Mouse (Mus musculus) gonadal fat pad, adult 2 months (tissue): ENCODE data around the gene Nat8f5. TPM values are rescaled to one million over a fixed set of nuclear protein-coding genes. Genes with fewer than 3 reads are reported as not detected.
"Not testable (repeated sequence)": the region's sequence is repeated elsewhere in the genome, so short reads cannot be mapped to it uniquely, and the experiment has no call there.

ENCODE experiments used
- DNase-seq: peaks from one replicate; pipeline ENCODE4 v3.0.0-alpha.2; 2012; ENCODE audit warnings: low read depth
- polyA plus RNA-seq: library from polyadenylated mRNA; depleted of rRNA; stranded (reverse); fragments of >200 nt; gene quantifications from 2 replicates; pipeline ENCODE4 v1.2.3, GENCODE M21; 2012; rRNA removed

Nat8f5 gene
- polyA plus RNA-seq, 1 experiment: not detected

GRCm38 (mm10) chr6:85836098-85836497 is 15.3 kb upstream of the Nat8f5 start:
- DNase-seq: not testable (repeated sequence)

GRCm38 (mm10) chr6:85835104-85835503 is 14.3 kb upstream of the Nat8f5 start:
- DNase-seq: not testable (repeated sequence)

DNA sequence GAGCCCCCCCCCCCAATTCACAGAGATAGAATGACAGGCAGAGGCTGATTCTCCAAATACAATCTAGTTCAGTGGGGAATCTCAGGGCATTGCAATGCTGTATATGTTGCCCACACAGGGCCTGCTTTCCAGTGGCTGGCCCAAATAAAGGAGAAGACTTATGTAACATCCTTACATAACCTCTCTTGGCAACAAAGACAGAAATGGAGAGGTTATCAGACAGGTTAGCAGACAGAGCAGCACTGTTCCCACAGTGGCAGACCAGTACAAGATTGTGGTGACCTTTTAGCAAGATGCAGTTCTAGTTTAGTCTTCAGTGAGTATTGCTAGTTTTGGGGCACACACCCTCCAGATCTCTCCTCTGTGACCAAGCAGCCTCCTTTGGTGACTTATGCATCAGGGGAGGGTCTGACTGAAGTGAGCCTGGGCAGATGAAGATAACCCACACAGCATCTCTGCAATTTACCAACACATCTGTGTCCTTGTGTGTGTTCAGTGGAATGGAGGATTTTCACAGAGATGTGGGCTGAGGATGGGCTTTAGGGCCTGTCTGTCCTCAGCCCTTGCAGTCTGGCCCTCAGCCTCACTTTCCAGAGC is 13.8 kb upstream of the Nat8f5 start:
- not testable (repeated sequence) for DNase-seq

GRCm38 (mm10) chr6:85831796-85832321 is 11.1 kb upstream of the Nat8f5 start, which contains the start of gene Nat8:
Gene Nat8, minus strand, starts transcription at chr6:85832082.
- no peak for DNase-seq

DNA sequence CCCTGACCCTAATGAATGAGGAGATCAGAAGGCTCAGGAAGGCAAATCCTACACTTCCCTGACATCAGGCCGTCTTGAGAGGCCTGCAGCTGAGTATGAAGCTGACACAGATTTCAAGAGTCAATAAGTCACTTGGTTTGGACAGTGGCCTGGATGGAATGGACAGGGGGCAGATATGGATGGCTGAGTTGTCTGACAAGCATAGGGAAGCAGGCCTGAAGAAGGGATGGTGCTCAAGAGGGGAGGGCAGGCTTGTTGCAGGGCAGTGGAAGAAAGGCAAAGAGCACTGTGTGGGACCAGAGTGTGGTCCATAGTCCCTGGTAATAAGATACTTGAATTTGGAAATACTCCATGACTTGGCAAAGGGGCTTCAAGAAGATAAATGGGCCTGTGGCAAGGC is 8.7 kb upstream of the Nat8f5 start:
- DNase-seq: no peak

GRCm38 (mm10) chr6:85825886-85826285 is 5.1 kb upstream of the Nat8f5 start:
- no peak for DNase-seq

DNA sequence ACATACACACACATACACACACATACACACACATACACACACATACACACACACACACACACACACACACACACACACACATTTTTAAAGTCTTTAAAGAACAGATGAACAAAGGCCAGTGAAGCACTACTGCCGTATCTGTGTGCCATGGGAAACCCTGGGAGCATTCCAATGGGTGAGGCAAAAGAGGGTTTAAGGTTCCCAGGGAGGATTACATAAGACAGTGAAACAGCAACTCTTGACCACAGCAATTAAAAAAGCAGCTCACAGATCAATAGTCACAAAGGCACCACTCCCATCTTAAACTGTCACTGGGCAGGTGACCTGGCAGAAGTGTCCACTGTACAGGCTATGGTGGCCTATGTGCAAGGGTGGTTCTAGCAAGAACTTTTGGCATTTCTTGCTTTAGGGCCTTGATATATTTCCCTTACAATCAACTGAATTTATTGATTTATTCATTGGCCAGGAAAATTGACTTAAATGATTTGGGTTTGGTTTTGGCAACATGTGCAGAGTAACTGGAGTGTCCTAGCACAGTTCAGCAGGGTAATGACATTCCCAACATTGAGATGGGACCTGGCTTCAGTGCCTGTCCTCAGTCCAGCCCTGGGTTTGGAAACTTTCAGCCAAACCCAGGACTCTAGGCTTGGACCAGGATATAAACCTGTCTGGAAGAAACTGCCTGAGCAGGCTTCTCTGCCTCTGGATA is 2.8 kb upstream of the Nat8f5 start:
- DNase-seq: no peak

- no peak for DNase-seq
Observed at GRCm38 (mm10) chr6:85822286-85822685, 1.5 kb upstream of the Nat8f5 start.

DNA sequence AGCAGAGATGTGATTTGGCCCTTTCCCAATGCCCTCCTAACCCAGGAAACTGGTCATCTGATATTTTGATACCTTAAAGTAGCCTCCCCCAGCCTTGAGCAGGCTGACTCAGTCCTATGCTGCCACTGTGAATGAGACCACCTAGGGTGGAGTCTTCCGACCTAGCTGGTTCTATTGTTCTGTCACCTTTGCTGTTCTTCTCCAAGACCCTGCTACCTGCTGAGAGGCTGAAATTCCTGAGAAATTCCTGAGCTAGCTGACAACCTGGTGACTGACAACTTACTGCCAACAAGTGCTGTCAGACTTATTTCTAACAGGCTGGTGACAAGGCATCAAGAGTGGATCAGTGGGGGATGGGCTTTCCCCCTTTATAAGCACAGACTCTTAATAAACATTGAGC is 2.4 kb downstream of the Nat8f5 start:
- no peak for DNase-seq

DNA sequence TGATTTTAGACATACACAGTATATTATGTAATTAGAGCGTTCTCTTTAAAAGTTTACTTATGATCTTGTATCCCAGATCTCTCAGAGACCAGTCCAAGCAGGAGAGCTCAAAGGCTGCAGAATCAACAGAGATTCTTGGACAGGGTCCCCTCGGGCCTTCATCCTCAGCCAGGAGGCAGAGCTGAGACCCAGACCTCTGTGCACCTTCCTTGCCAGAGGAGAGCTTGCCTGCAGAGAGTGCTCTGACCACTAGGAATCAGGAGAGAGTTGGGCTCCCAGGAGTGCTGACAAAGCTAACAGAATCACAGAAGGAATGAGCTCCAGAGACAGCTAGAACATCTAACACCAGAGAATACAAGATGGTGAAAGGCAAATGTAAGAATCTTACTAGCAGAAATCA is 7.4 kb downstream of the Nat8f5 start:
- DNase-seq: no peak

GRCm38 (mm10) chr6:85810942-85811537 is 9.7 kb downstream of the Nat8f5 start:
- DNase-seq: not testable (repeated sequence)

DNA sequence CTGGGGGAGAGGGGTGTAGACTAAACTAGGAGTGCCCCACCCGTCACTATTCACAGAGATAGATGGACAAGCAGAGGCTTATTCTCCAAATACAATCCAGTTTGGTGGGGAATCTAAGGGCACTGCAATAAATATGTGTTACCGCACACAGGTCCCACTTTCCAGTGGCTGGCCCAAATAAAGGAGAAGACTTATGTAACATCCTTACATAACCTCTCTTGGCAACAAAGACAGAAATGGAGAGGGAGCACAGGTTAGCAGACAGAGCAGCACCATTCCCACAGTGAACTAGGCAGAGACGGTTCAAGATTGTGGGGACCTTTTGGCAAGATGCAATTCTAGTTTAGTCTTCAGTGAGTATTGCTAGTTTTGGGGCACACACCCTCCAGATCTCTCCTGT is 10.3 kb downstream of the Nat8f5 start:
- not testable (repeated sequence) for DNase-seq

DNA sequence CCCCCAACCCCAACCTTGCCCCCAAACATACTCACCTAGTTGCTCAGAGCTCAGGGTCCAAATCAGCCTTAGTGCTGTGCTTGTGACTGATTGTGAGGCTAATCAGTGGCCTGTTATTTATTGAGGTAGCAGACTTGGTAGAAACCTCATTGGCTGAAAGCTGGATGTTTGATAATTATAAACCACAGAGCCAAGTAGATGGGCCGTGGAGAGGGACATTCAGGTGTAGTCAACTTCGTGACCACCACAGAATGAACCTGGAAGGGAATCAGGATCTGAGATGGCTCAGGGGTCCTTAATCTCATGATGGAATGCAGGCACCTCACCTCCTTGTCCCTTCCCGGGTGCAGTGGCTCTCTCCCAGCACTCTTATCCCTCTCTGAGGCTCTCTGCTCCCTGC is 11.0 kb downstream of the Nat8f5 start:
- not testable (repeated sequence) for DNase-seq

DNA sequence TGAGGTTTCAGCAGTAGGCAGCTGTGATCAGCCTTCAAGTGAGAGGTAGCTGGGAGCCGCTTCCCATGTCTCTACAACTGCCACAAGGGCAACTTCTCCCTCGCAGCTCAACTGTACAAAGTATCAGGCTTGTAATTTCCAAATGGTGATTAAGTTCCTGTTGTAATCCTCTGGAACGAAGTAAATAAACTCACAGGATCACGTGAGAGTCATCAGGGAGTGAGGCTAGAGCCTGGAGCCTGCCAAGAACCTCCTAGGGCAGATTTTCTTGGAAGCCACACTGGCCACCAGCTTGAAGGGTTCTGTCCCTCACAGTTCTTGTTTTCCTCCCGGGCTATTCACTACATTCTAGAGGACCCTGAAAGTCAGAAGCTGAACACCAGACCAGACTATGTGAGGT is 17.6 kb downstream of the Nat8f5 start:
- not testable (repeated sequence) for DNase-seq

Other genes starting within 250 kb of the Nat8f5 start
- gene Alms1, start 233.4 kb downstream of the Nat8f5 start, polyA plus RNA-seq: 0.89 and 1.0 TPM in 2 replicates
- gene Nat8f7, start 107.8 kb downstream of the Nat8f5 start, polyA plus RNA-seq: 0.15 and 0.19 TPM in 2 replicates
- 0.31 and 0.43 TPM in 2 replicates for gene Nat8f3, start 55.2 kb downstream of the Nat8f5 start, polyA plus RNA-seq
- gene Nat8f6, start within 50 bp of the Nat8f5 start, polyA plus RNA-seq: not detected in 2 replicates
- 0.38 and 0.61 TPM in 2 replicates for gene Nat8, start 11.1 kb upstream of the Nat8f5 start, polyA plus RNA-seq
- gene Nat8f2, start 48.2 kb upstream of the Nat8f5 start, polyA plus RNA-seq: 0.03 and 0.27 TPM in 2 replicates
- gene Nat8f4, start 83.9 kb upstream of the Nat8f5 start, polyA plus RNA-seq: 2.9 and 3.1 TPM in 2 replicates
- gene Tprkb, start 90.9 kb upstream of the Nat8f5 start, polyA plus RNA-seq: 16.1 and 16.8 TPM in 2 replicates
- gene Nat8f1, start 94.7 kb upstream of the Nat8f5 start, polyA plus RNA-seq: 17.8 and 29.3 TPM in 2 replicates
- gene Dusp11, start 140.7 kb upstream of the Nat8f5 start, polyA plus RNA-seq: 31.5 and 39.0 TPM in 2 replicates
- gene Figla, start 195.2 kb upstream of the Nat8f5 start, polyA plus RNA-seq: not detected in 2 replicates
- 0.14 and 0.23 TPM in 2 replicates for gene Add2, start 207.7 kb upstream of the Nat8f5 start, polyA plus RNA-seq